Mouse (Mus musculus) limb, embryonic 12.5 days (tissue): Measurements from ENCODE around the gene Pfas. TPM values are rescaled to one million over a fixed set of nuclear protein-coding genes. Genes with fewer than 3 reads are reported as not detected.
A peak's percentile ranks its signal among the peaks of the same experiment; 100 is the strongest.

Experiments
- microRNA-seq: library from miRNA; unstranded; fragments of <30 nt; microRNA quantifications from one replicate; pipeline ENCODE4, GENCODE M21; 2017
- polyA plus RNA-seq: library from polyadenylated mRNA; unstranded; fragments of >200 nt; fragmentation: Nextera tagmentation; extraction: Ambion mirVana; gene quantifications from 2 replicates; pipeline ENCODE4 v1.2.1, GENCODE M21; 2016

Gene Pfas
- polyA plus RNA-seq, 1 experiment from 2014 or later = 48.5 TPM

Small RNA genes lying within 50 kb of the gene (microRNA-seq; reads per million reads assigned to microRNA genes)
- gene Mir3062 = 7.0 reads per million, percentile 20 among the genes with 10 or more reads in this experiment

Other genes with a start within 250 kb of the Pfas start
- gene Ndel1, start 136.6 kb downstream of the Pfas start, polyA plus RNA-seq = 69.5 and 74.7 TPM in 2 replicates
- gene Rnf222, start 119.9 kb downstream of the Pfas start, polyA plus RNA-seq = 0.05 TPM in 1 of 2 replicates, not detected in the other
- 1,086 and 1,101 TPM in 2 replicates for gene Rpl26, start 106.9 kb downstream of the Pfas start, polyA plus RNA-seq
- gene Odf4, start 81.4 kb downstream of the Pfas start, polyA plus RNA-seq = not detected in 2 replicates
- gene Arhgef15, start 51.0 kb downstream of the Pfas start, polyA plus RNA-seq = 6.1 and 7.0 TPM in 2 replicates
- gene Slc25a35, start 40.3 kb downstream of the Pfas start, polyA plus RNA-seq = 2.3 and 2.6 TPM in 2 replicates
- gene Rangrf, start 33.3 kb downstream of the Pfas start, polyA plus RNA-seq = 64.6 and 69.6 TPM in 2 replicates
- 70.5 and 73.8 TPM in 2 replicates for gene Ctc1, start 7.5 kb upstream of the Pfas start, polyA plus RNA-seq
- 169 and 171 TPM in 2 replicates for gene Aurkb, start 37.2 kb upstream of the Pfas start, polyA plus RNA-seq
- gene Borcs6, start 51.3 kb upstream of the Pfas start, polyA plus RNA-seq = 9.2 and 10.0 TPM in 2 replicates
- 39.5 and 41.0 TPM in 2 replicates for gene Tmem107, start 62.3 kb upstream of the Pfas start, polyA plus RNA-seq
- 68.0 and 79.5 TPM in 2 replicates for gene Vamp2, start 80.0 kb upstream of the Pfas start, polyA plus RNA-seq
- gene Per1, start 86.8 kb upstream of the Pfas start, polyA plus RNA-seq = 7.2 and 10.4 TPM in 2 replicates
- gene Hes7, start 111.9 kb upstream of the Pfas start, polyA plus RNA-seq = 0.56 and 0.74 TPM in 2 replicates
- gene 9130213A22Rik, start 114.1 kb upstream of the Pfas start, polyA plus RNA-seq = 0.22 and 0.76 TPM in 2 replicates
- gene Aloxe3, start 117.4 kb upstream of the Pfas start, polyA plus RNA-seq = 0.58 and 0.77 TPM in 2 replicates
- gene Alox12b, start 148.5 kb upstream of the Pfas start, polyA plus RNA-seq = 0.08 TPM in 1 of 2 replicates, not detected in the other
- gene Alox8, start 189.4 kb upstream of the Pfas start, polyA plus RNA-seq = 0.08 TPM in 1 of 2 replicates, not detected in the other
- gene Gucy2e, start 228.6 kb upstream of the Pfas start, polyA plus RNA-seq = 0.08 TPM in 1 of 2 replicates, not detected in the other